Mouse (Mus musculus) fat pad, adult 2 months (tissue): ENCODE measurements around the gene Fam160b1.

Experiments
- DNase-seq: peaks from one replicate; pipeline ENCODE4 v3.0.0-alpha.2; 2011; ENCODE audit warnings: low read depth, low spot score; ENCODE audit errors: extremely low read depth

The Fam160b1 gene

DNA sequence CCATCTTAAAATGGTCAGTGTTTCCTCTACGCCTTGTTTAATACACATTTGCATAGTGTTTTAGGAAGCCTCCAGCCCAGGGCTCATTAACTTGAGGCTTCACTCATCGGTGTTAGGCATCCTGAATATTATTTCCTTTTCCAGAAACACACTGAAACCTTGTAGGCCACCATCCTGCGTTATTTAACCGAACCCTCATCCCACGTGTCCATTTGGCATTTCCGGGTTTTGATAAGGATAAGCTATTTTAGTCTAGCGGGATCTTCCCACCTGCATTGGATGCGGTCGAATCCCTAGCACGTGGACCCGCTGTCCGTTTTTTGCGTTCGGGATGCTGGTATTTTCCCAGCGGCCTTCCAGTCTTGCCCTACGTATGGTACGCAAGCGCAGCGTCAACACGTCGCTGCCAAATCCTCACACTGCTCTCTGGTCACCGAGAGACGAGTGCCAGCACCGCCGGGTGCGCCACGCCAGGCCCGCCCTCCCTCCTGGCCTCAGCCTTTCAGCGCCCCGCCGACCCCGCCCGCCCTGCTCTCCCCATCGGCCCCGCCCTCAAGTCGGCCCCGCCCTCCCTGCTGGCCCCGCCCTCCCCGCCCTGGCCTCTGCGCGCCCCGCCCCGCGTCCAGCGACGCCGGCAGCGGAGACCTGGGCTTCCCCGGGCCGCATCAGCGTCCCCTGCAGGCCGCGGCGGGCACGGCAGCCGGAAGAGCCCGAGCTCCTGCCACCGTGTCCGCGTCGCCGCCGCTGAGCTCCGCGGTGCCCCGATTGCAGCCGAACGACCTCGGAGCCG lies at the start of gene Fam160b1:
Gene Fam160b1 (plus strand): TSS at position 340 of the 790 bp plus-strand sequence.
- peak; percentile 52 for DNase-seq

DNA sequence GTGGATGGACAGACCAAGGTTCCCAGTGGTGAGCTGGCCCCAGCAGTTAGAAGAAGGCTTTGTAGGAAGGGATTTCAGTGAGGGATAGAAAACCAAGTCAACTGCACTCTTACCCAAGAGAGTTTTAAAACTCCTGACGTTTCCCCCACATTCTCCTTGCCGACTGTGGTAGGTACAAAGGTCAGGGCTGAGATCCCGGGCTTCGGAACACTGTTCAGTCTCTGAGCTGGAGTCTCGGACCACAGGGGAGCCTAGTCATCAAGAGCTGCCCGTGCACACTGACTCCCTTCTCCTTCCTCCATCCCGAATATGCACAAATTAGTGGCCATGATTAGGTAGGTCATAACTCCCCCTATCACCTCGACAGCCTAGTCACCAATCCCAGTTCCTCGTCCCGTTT lies 47.3 kb upstream of the Fam160b1 start:
- DNase-seq = no peak

DNA sequence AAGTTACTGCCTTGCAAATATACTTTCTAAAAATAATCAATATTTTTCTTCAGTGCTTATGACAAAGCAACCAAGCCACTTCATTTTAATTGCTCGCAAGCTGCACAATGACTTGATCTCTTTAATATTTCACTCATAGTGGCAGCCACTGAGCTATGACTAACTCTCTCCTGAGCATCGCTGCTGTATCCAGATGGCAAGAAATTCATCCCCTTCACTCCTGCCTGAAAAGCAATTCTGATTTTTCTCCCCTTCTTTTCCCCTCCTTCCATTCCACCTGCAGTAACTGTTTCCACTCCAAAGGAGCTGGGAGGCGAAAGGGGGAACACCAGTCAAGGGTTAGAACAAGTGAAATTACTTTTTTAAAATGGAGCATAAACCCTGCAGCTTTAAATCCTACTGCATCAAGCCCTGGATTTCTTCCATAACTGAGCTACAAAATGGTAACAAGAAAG lies 46.6 kb upstream of the Fam160b1 start:
- no peak for DNase-seq

DNA sequence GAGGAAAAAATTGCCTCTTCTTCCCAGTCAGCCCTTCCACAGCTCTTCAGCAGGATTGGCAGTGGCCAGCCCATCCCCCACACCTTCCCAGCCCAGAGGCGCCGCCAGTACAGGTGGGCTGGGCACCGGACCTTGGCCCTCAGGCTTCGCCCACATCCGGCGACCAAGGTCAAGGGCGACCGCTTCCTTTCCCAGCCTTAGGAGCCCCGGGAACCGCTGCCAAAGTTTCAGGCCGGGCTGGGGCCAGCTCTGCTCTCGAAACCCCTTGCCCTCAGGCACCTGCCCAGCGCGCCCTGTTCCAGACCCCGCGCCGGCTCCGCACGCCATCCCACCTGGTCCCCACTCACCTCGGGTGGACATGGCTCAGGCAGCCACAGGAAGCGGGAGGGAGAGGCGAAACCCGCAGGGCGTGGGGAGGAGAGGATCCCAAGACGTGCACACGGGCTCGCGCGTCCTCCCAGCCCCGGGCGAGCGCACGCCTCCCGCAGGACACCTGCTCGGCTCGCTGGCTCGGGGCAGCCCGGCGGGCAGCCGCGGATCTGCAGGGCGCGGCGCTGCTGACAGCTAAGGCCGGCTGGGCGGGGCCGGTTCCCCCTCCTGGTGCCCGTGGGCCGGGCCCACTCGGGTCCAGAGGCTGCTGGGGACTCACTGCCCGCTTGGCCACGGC lies 46.0 kb upstream of the Fam160b1 start, which contains the start of gene Ablim1:
Gene Ablim1 (minus strand): TSS at position 574 of the 667 bp plus-strand sequence.
- no peak for DNase-seq

DNA sequence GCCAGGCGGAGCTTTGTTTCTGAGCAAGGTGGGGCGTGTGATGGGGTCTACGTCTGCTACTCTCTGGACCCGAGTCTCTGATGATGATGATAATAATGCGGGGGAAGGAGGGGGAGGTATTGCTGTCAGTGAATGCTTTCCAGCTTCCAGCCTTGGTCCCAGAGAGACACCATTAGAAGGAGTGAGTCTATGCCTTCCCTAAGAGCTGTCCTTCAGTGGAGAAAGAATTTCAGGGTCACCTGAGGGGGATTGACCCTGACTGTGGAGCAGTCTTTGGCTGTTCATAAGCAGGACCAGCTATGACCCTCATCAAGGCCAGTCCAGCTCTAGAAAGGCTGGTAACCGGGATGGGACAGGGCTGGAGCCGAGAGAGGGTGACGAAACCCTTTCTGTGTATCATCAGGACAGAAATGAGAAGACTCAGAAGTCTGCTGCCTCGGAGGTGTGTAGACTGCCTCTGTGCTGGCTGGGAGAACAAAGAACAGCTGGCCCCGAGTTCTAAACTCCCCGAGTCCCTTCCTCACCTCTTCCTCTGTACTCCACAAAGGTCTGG lies 45.4 kb upstream of the Fam160b1 start:
- no peak for DNase-seq

DNA sequence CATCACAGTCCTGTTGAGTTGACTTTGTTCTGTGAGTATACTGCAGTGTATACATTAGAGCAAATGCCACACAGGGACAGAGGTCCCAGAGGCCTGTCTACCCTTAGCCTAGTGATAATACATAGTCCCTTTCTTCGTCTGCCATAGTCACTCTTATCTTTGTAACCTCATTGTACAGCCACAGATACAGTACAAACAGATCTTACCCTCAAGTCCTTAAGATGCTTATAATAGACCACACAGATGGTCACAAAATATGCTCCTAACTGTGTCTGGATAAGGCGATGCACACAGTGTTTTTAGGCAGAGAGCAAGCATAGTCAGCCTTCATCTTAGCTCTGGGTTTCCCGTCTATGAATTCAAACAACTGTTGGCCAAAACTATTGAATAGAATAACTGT lies 43.9 kb upstream of the Fam160b1 start:
- DNase-seq = no peak

DNA sequence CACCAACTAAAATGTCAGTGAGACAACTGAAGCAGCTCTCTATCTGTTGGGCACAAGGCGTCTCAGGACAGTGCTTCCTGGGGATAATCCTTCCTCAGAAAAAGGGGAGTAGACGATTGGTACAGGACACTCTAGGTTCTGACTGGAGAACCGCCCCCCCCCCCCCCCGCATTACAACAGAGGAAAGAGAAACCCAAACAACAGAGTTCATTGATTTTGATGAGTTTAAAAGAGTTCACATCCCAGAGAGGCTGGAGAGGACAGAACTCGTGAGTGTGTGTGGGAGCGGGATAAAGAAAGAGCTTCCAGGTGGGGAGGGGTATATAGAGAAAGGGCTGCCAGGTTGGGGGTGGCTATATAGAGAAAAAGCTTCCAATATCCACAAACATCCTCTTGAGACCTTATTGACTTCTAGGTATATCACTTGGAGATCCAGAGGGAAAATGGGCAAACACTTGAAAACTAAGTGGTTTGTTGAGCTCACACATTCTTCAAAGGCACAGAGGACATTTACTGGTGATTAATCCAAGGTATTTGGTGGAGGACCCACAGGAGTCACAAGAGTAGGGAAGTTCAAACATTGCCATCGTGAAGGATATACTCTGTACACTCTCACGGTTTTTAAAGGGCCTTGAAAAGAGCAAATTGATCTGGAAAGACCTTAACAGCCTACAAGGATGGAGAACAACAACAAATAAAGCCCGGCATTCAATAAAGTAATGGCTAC lies 39.7 kb upstream of the Fam160b1 start:
- DNase-seq = no peak

DNA sequence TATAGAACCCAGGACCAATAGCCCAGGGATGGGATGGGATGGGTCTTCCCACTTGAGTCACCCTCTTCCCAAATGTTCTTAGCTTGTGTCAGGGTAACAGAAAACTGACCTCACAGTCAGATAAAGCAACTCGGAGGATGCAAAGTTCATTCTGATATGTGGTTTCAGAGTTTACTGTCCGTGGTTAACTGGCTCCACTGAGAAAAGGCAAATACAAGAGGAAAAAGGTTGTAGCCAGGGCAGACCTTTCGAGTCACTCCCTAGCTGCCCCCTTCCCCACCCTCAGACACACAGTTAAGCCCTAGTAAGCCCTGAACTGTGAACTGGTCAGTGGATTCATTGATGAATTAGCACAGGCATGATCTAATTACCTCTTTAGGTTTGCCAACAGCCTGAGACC lies 38.6 kb upstream of the Fam160b1 start:
- no peak for DNase-seq

DNA sequence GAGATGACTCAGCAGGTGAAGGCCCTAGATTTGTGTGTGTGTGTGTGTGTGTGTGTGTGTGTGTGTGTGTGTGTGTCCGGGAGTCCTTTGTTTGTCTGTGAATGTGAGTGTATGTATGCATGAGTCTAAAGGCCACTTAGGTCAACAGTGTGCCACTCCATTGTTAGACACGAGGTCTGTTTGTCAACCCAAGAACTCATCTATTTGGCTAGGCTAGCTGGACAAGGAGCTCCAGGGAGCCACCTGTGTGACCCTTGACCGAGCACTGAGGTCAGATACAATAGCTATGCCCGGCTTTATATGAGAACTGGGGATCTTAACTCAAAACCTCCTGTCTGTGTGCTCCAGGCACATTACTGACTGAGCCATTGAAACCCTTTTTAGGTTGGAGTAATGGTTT lies 38.0 kb upstream of the Fam160b1 start:
- DNase-seq = no peak

DNA sequence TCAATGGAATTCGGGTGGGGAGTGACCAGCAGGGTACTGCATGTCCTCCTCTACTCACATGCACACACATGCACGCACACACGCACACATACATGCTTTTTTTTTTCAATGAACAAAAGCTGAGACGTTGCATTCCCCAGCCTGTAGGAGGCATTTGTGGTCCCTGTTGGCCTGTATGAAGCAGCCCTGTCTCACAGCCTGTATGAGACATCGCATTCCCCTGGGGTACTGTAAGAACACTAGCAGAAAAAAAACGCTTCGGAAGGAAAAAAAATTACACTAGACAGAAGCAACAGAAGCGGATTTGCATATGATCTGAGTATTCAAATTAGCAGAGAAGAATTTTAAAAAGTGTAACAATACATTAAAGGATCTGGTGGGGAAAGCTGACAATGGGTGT lies 37.4 kb upstream of the Fam160b1 start:
- no peak for DNase-seq

DNA sequence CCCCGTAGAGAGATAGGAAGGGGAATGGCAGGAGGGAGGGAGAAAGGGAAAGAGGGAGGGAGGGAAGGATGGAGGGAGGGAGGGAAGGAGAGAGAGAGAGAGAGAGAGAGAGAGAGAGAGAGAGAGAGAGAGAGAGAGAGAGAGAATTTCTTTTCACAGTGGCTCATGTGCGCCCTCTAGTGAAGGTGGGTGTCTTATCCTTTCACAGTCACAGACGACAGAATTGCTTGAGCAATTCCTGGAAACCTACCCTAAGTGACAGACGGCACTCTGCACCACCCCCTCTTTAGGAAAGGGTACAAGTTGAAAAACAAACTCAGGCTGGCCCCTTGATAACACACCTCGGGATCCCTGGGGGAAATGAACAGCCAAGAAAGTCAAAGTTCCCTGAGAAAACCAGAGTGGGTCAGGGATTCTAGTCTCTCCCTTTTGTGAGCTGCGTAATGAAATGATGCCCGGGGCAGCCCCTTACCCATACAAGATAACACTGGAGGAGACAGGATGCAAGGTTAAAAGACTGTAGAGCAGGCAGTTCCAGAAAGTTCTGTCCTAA lies 34.7 kb upstream of the Fam160b1 start:
- no peak for DNase-seq

DNA sequence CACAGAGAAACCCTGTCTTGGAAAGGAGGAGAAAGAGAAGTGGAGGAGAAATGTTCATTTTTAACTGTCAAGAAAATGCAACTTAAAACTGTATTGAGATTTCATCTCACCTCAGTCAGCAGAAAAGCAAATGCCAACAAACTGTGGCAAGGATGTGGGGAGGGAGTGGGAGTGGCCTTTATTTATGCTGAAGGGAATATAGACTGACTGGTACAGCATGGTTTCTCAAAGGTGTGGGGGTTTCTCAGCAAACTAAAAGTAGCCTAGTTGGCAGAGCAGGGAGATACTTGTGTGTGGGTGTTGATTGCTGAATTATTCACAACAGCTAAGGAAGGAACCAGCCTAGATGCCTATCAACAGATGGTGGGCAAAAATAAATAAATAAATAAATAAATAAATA lies 32.8 kb upstream of the Fam160b1 start:
- DNase-seq = no peak

DNA sequence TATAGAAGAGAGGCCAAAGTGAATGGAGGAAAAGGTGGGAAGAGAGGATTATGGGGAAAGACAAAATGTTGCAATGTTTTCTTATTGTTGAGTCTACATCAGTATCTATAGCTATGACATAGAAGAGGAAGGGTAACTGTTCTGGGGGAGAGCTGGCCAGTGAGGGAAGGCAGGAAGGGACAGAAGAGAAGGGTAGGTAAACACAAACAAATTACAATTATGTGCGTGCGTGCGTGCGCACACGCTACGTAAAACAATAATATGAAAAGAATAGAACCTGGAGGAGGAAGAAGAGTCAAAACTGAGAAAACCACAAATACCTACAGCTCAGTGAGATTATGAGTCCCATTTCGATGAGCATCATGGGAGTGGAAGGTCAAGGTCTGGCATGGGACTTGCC lies 32.2 kb upstream of the Fam160b1 start:
- no peak for DNase-seq

DNA sequence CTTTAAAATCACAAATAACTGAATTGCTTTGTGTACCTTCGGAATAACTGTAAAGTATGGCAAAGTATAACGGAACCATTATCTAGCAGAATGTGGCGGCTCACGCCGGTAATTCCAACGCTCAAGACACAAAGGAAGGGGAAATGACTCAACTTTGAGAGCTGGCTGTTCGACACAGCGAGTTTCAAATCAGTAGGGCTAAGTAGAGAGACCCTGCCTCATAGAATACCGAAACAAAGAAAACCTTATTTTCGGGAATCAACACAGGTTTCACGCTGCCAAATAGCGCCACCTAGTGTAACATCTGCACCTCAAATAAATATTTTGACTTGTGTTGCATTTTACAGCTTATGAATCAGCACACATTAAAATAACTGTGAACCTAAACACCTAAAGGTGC lies 31.7 kb upstream of the Fam160b1 start:
- DNase-seq = no peak

DNA sequence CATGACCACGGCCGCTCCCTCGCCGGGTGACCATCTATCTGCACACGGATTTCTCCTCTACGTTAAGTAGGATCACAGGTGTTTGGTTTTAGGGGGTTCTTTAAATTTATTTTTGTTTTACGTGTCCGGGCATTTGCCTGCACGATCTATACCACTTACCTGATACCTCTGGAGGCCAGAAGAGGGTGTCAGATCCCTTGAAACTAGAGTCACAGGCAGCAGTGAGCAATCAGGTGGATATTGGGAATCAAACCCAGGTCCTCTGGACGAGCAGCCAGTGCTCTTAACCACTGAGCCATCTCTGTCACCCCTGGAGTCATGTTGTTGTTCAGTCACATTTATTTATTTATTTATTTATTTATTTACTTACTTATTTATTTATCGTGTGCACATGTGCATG lies 30.2 kb upstream of the Fam160b1 start:
- DNase-seq = no peak

DNA sequence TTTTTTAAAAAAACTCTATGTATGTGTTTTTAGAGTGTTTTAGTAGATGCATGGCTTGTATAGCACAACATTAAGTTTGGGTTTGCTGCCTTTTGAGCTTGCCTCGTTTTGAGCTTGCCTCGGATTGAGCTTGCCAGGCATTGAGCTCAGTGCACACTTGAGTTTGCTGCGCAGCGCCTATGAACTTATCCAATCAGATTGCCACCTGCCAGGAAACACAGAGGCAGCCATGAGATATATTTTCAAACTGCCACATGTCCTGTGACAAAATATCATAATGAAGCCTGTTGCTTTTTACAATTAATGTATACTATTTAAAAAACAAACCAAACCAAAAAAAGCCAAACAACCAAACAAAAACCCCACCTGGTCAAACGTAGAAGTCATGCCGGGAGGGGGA lies 29.2 kb upstream of the Fam160b1 start:
- DNase-seq = no peak

DNA sequence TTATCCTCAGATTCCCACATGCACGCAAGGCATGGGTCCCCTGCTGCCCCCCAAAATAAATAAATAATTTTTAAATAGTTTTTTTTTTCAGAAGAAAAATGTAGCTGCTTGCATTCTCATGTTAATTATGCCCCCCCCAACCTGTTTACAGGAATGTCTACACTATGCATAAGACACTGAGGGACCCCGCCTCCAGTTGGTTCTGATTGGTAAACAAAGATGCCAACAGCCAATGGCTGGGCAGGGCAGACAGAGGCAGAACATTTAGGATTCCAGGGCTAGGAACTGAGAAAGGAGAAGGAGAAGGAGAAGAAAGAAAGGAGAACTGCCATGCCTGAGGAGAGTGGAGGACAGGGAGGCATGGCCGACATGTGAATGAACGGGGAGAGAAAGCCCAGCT lies 27.1 kb upstream of the Fam160b1 start:
- DNase-seq = no peak

DNA sequence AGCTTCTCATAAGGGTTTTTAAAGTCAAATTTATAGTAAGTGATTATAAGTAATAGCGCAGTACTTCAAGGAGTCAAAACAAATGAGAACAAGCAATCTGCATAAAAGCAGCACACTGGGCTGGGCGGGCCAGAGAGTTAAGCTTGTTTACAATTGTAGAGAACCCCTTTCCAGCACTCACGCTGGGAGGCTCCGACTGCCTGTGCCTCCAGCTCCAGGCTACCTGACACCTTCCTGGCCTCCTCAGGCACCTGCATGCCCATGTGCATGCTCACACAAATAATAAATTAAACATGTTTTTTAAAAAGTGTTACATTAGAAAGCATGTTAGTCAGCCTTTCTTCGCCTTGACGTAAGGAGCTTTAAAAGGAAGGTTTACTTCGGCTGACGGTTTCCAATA lies 25.3 kb upstream of the Fam160b1 start:
- no peak for DNase-seq

DNA sequence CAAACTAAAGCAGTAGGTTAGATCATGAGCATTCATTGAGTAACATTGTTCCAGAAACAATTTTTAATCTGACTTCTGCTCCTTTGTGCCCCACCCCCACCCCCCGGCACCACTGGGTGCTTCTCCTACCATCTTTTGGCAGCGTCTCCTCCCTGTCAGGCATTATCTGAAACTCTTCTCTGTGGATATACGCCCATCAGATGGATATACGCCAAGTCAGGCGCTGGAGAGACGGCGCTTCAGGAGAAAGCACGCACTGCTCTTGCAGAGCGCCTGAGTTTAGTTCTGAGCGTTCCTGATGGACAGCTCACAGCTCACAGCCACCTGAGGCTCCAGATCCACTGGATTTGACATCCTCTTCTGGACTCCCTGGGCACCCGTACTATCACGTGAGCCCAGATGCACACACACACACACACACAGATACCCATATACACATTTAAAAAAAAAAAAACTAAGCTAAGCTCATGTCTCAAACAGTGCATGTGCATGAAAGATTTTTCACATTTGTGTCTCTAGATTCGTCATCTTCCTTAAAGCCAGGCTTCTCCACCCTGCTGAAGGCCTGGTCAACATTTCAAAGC lies 21.1 kb upstream of the Fam160b1 start:
- no peak for DNase-seq

DNA sequence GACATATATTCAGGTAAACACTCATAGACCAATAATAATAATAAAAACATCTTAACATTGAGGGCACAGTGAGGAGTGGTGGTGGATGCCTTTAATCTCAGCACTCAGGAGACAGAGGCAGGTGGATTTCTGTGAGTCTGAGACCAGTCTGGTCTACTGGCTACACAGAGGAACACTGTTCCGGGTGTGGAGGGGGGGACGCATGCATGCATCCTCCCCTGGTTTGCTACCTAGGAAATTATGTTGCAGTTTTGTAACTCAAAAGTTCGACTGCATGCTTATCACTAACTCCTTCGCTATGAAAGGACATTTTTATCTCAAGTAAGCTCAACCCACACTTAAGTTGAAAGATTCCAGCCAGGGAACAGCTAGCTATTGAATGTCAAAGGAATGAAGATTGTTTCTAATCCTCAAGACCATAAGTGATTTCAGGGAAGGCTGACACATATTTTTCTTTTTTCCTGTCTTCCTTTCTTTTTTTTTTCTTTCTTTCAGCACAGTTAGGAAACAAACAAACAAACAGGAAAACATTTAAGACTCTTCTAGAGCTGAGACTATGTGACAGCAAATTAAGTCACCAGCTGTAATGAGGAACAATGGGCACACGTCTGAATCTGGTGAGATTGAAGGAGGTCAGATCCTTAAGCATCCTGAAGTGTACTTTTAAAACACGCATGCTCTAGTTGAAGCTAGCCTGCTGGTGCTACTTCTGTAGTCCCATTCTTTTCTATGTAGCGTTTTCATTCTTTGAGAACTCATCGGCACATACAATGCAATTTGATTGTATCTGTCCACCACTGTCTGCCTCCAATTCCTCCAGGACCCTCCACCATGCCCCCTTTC lies 19.4 kb upstream of the Fam160b1 start:
- no peak for DNase-seq
